32 mouse cellular contexts compared by ENCODE assay signal in genomic region chr2:52031491-52031890, GRCm38 (mm10). TPM values are rescaled to one million over a fixed set of nuclear protein-coding genes. Genes with fewer than 3 reads are reported as not detected.
DNase-seq lines count a peak whose midpoint lies in the region; TF ChIP-seq lines count a peak whose summit lies in the region.
"Had no signal": no experiment of that assay in that cellular context is flagged by ENCODE, and none has a peak within 500 bp of the region (broad histone marks: within the 10 kb centered on the region; RNA-seq: fewer than 3 reads in every experiment).

No protein-coding gene starts in this region.

- H3K27ac ChIP-seq in CH12.LX (ENCODE audit: insufficient read depth, low read depth): no peak overlapping the region
- H3K27ac ChIP-seq: embryonic facial prominence, embryonic 13.5 days; forebrain, embryonic 10.5 days; forebrain, embryonic 15.5 days; hindbrain, embryonic 10.5 days; kidney, postnatal 0 days; left cerebral cortex, adult 2 months; liver, embryonic 12.5 days; neural tube, embryonic 15.5 days; stomach, embryonic 15.5 days had no signal

- no peak for TF ChIP-seq CTCF in CH12.LX (conservative IDR thresholded peaks at IDR 0.05 in 1 of 2, IDR thresholded peaks at IDR 0.05 in 1 of 2; ENCODE audit: low read depth in 2 of 2, low read length in 2 of 2)

- intact Hi-C loops in left cerebral cortex, postnatal 25 days (cut with DNase I): no loop called here

- in situ Hi-C loops in CH12.LX (cut with MboI; ENCODE audit: low pct_ligation_motif_present, low pct_unique_long_range_greater_than_20kb, low sequenced_read_pairs): no loop called here

- DNase-seq in adrenal gland, postnatal 14 days: peak; percentile 13
- DNase-seq in adrenal gland, adult (ENCODE audit: inconsistent age in 2 of 2, low spot score in 1 of 2): no peak
- peak; percentile 22 for DNase-seq in lung, postnatal 10 days
- DNase-seq in lung, postnatal 4 days: no peak
- DNase-seq in CH12.LX (ENCODE audit: extremely low read depth) (peak; percentile 6), ZHBTc4 (ENCODE audit: low read depth, low spot score) (peak; percentile 90)
- no peak for DNase-seq in left cerebral cortex, postnatal 25 days (ENCODE audit: low spot score in 2 of 2)
- no peak for DNase-seq in layer of hippocampus, postnatal 10 days (ENCODE audit: low spot score in 2 of 2)
- DNase-seq: adrenal gland, postnatal 25 days; B cell, adult 2 months; cerebellum, adult 11-12 months; cerebellum, adult 9-11 months; gastrocnemius, postnatal 25 days; heart, postnatal 14 days; kidney, adult 8-10 months; left cerebral cortex, postnatal 4 days; liver, postnatal 0 days; midbrain, embryonic 14.5 days; right cerebral cortex, postnatal 25 days had no signal

- dilution Hi-C loops in CH12.LX (cut with MboI; ENCODE audit: extremely low pct_ligation_motif_present, extremely low pct_unique_long_range_greater_than_20kb, low sequenced_read_pairs): no loop called here

- H3K79me2 ChIP-seq in CH12.LX (replicated peaks; ENCODE audit: control insufficient read depth, extremely low read depth, insufficient read depth, poor library complexity, severe bottlenecking): no peaks in the 10 kb centered on the region

- no peak overlapping the region for H3K4me3 ChIP-seq in CH12.LX (replicated peaks in 1 of 3; ENCODE audit: low read depth in 2 of 3, low read length in 2 of 3, poor library complexity in 1 of 3)
- H3K4me3 ChIP-seq: embryonic facial prominence, embryonic 13.5 days; forebrain, embryonic 10.5 days; forebrain, embryonic 15.5 days; hindbrain, embryonic 10.5 days; left cerebral cortex, adult 2 months; liver, embryonic 12.5 days; neural tube, embryonic 15.5 days; stomach, embryonic 15.5 days had no signal

- H3K9ac ChIP-seq in CH12.LX (ENCODE audit: insufficient read depth, low read depth): no peak overlapping the region
- H3K9ac ChIP-seq: embryonic facial prominence, embryonic 13.5 days; forebrain, embryonic 15.5 days; liver, embryonic 12.5 days; liver, postnatal 0 days; neural tube, embryonic 15.5 days; stomach, embryonic 15.5 days had no signal

- TF ChIP-seq EP300 in CH12.LX (IDR thresholded peaks at IDR 0.05; ENCODE audit: low read length): no peak

- no peak for TF ChIP-seq RAD21 in CH12.LX (IDR thresholded peaks at IDR 0.05; ENCODE audit: low read depth, low read length)

- no peaks in the 10 kb centered on the region for H3K4me1 ChIP-seq in CH12.LX (ENCODE audit: control insufficient read depth in 1 of 2, insufficient read depth in 2 of 2)
- H3K4me1 ChIP-seq: embryonic facial prominence, embryonic 13.5 days; forebrain, embryonic 10.5 days; forebrain, embryonic 15.5 days; liver, embryonic 12.5 days; neural tube, embryonic 15.5 days; stomach, embryonic 15.5 days had no signal

- H3K27me3 ChIP-seq in CH12.LX (replicated peaks): no peaks in the 10 kb centered on the region
- H3K27me3 ChIP-seq: embryonic facial prominence, embryonic 13.5 days; forebrain, embryonic 15.5 days; neural tube, embryonic 15.5 days; stomach, embryonic 15.5 days had no signal

- H3K9me3 ChIP-seq in CH12.LX (replicated peaks; ENCODE audit: low read length): peaks cover 3% of the 10 kb centered on the region
- H3K9me3 ChIP-seq: embryonic facial prominence, embryonic 13.5 days; forebrain, embryonic 10.5 days; forebrain, embryonic 15.5 days; liver, embryonic 12.5 days; neural tube, embryonic 15.5 days; stomach, embryonic 15.5 days had no signal

- TF ChIP-seq POLR2A in CH12.LX (IDR thresholded peaks at IDR 0.05; ENCODE audit: low read depth, low read length): no peak

- no peaks in the 10 kb centered on the region for H3K36me3 ChIP-seq in CH12.LX (replicated peaks in 1 of 2; ENCODE audit: control insufficient read depth in 1 of 2, insufficient read depth in 1 of 2, low read length in 1 of 2)
- H3K36me3 ChIP-seq: embryonic facial prominence, embryonic 13.5 days; forebrain, embryonic 10.5 days; forebrain, embryonic 15.5 days; hindbrain, embryonic 10.5 days; liver, embryonic 12.5 days; neural tube, embryonic 15.5 days; stomach, embryonic 15.5 days had no signal

- no peak overlapping the region for H3K4me2 ChIP-seq in CH12.LX (ENCODE audit: insufficient read depth, low read depth, poor library complexity, severe bottlenecking)
- H3K4me2 ChIP-seq: embryonic facial prominence, embryonic 13.5 days; forebrain, embryonic 15.5 days; liver, embryonic 12.5 days; neural tube, embryonic 15.5 days; stomach, embryonic 15.5 days had no signal

TF ChIP-seq in CH12.LX, 34 proteins besides CTCF, POLR2A, EP300 and RAD21:
- TF ChIP-seq MYC (IDR thresholded peaks at IDR 0.05; ENCODE audit: low read depth, low read length): no peak
- TF ChIP-seq ELF1 (IDR thresholded peaks at IDR 0.05; ENCODE audit: low read depth, low read length): no peak
- TF ChIP-seq JUND (conservative IDR thresholded peaks at IDR 0.05; ENCODE audit: low read depth, low read length): no peak
- no peak for TF ChIP-seq PAX5 (IDR thresholded peaks at IDR 0.05; ENCODE audit: low read length)
- no peak for TF ChIP-seq MAFK (IDR thresholded peaks at IDR 0.05; ENCODE audit: insufficient replicate concordance, low read length)
- no peak for TF ChIP-seq CHD2 (IDR thresholded peaks at IDR 0.05; ENCODE audit: low read length)
- TF ChIP-seq POLR2AphosphoS2 (IDR thresholded peaks at IDR 0.05; ENCODE audit: low read depth, low read length): no peak
- TF ChIP-seq SMC3 (IDR thresholded peaks at IDR 0.05; ENCODE audit: low read depth, low read length): no peak
- no peak for TF ChIP-seq BHLHE40 (IDR thresholded peaks at IDR 0.05; ENCODE audit: low read depth, low read length)
- TF ChIP-seq ZNF384 (IDR thresholded peaks at IDR 0.05; ENCODE audit: low read depth, low read length): no peak
- TF ChIP-seq IRF4 (IDR thresholded peaks at IDR 0.05; ENCODE audit: low read depth, low read length): no peak
- no peak for TF ChIP-seq JUN (IDR thresholded peaks at IDR 0.05; ENCODE audit: insufficient read depth, low read depth, low read length)
- TF ChIP-seq TCF12 (IDR thresholded peaks at IDR 0.05; ENCODE audit: low read depth, low read length): no peak
- TF ChIP-seq ETS1 (conservative IDR thresholded peaks at IDR 0.05; ENCODE audit: low read depth, low read length): no peak

RNA-seq across cellular contexts. Expression of gene Tnfaip6, which starts 6.3 kb away (rescaled TPM):
- 0.98 and 4.7 TPM in 2 replicates for total RNA-seq in adrenal gland, postnatal 14 days (2021)
- total RNA-seq in CH12.LX (2012; rRNA removed): 0.38 and 0.59 TPM in 2 replicates
- 0.22 and 0.34 TPM in 2 replicates for total RNA-seq in CH12.LX (2014; rRNA removed)
- 0.13 and 0.19 TPM in 2 replicates for polyA plus RNA-seq in CH12.LX (2012; ENCODE audit: insufficient read length, low read depth)
- 1 to 10 TPM; 4.6 to 5.2 TPM for total RNA-seq in left cerebral cortex, postnatal 25 days (2021)
- total RNA-seq in layer of hippocampus, postnatal 10 days (2021): under 1 TPM; 0.55 to 0.76 TPM
- total RNA-seq: adrenal gland, postnatal 25 days; common myeloid progenitor, adult 5-6 weeks; megakaryocyte-erythroid progenitor cell, adult 5-6 weeks; MEL had no signal
- polyA plus RNA-seq: activated CD4-positive, CD25-positive, alpha-beta regulatory T cell, adult 4 months had no signal

RNA-seq across cellular contexts. Expression of gene Rif1, which starts 41.1 kb away (rescaled TPM):
- total RNA-seq in adrenal gland, postnatal 14 days (2021): 32.1 and 34.8 TPM in 2 replicates
- total RNA-seq in CH12.LX (2012; rRNA removed) (31.7 and 40.2 TPM in 2 replicates), CH12.LX (2014; rRNA removed) (57.7 and 66.2 TPM in 2 replicates)
- 31.9 and 33.8 TPM in 2 replicates for polyA plus RNA-seq in CH12.LX (2012; ENCODE audit: insufficient read length, low read depth)
- 10 to 100 TPM; 28.0 to 30.3 TPM for total RNA-seq in left cerebral cortex, postnatal 25 days (2021)
- 10 to 100 TPM; 26.2 to 27.1 TPM for total RNA-seq in layer of hippocampus, postnatal 10 days (2021)

RNA-seq across cellular contexts. Expression of gene Nmi, which starts 58.2 kb away (rescaled TPM):
- 11.3 and 12.7 TPM in 2 replicates for total RNA-seq in adrenal gland, postnatal 14 days (2021)
- 37.8 and 42.1 TPM in 2 replicates for total RNA-seq in CH12.LX (2012; rRNA removed)
- total RNA-seq in CH12.LX (2014; rRNA removed): 60.1 and 75.1 TPM in 2 replicates
- polyA plus RNA-seq in CH12.LX (2012; ENCODE audit: insufficient read length, low read depth): 51.9 and 81.3 TPM in 2 replicates
- total RNA-seq in left cerebral cortex, postnatal 25 days (2021): 1 to 10 TPM; 1.1 to 2.4 TPM
- 1 to 10 TPM; 3.0 to 4.4 TPM for total RNA-seq in layer of hippocampus, postnatal 10 days (2021)

Comparison
In these comparisons a context has a peak if more than half of its experiments do, and no peak if none do; other contexts are left out.
1. DNase-seq: peak in adrenal gland, postnatal 14 days (single experiment), lung, postnatal 10 days (single experiment), CH12.LX (single experiment) and ZHBTc4 (single experiment); none in adrenal gland, adult (0 of 2), lung, postnatal 4 days (0 of 2), left cerebral cortex, postnatal 25 days (0 of 2) and layer of hippocampus, postnatal 10 days (0 of 2).